ENCODE assay signal across 8 mouse cellular contexts in genomic region chr15:30740728-30741127, GRCm38 (mm10).
A peak's percentile ranks its signal among the peaks of the same experiment; 100 is the strongest.
DNase-seq lines count a peak whose midpoint lies in the region; ATAC-seq and TF ChIP-seq lines count a peak whose summit lies in the region.

No protein-coding gene starts in this region.

- H3K36me3 ChIP-seq in heart, postnatal 0 days (replicated peaks; ENCODE audit: control insufficient read depth, insufficient read depth, low read length): no peaks in the 10 kb centered on the region
- H3K36me3 ChIP-seq in forebrain, embryonic 16.5 days (ENCODE audit: control insufficient read depth, insufficient read depth): no peaks in the 10 kb centered on the region
- no peaks in the 10 kb centered on the region for H3K36me3 ChIP-seq in midbrain, embryonic 16.5 days (ENCODE audit: control insufficient read depth, insufficient read depth, low read length)

- H3K9ac ChIP-seq in heart, postnatal 0 days (replicated peaks; ENCODE audit: low read depth, low read length): no peak overlapping the region
- H3K9ac ChIP-seq in forebrain, embryonic 16.5 days (replicated peaks; ENCODE audit: low read depth, low read length): no peak overlapping the region
- no peak overlapping the region for H3K9ac ChIP-seq in midbrain, embryonic 16.5 days (ENCODE audit: low read depth, low read length)

- H3K4me3 ChIP-seq in heart, postnatal 0 days (ENCODE audit: low read depth, low read length): no peak overlapping the region
- H3K4me3 ChIP-seq in forebrain, embryonic 16.5 days (replicated peaks; ENCODE audit: low read length): no peak overlapping the region
- no peak overlapping the region for H3K4me3 ChIP-seq in midbrain, embryonic 16.5 days (ENCODE audit: low read depth, low read length)

- DNase-seq in heart, postnatal 0 days (ENCODE audit: low spot score): peak; percentile 54
- no peak for DNase-seq in heart, adult 11 months
- DNase-seq in cerebellum, adult 11 months: peak; percentile 61
- DNase-seq in kidney, adult 18-20 months: peak; percentile 40
- peak; percentile 75 to 91 for DNase-seq in left cerebral cortex, postnatal 25 days (ENCODE audit: low spot score in 2 of 2)
- DNase-seq in thymus, postnatal 10 days (ENCODE audit: low spot score in 2 of 2): peak; percentile 8 to 41

- peak; percentile 81 for TF ChIP-seq CTCF in heart, postnatal 0 days (IDR thresholded peaks at IDR 0.05; ENCODE audit: low read depth)

- H3K27me3 ChIP-seq in heart, postnatal 0 days (ENCODE audit: control insufficient read depth, insufficient read depth, low read length): no peaks in the 10 kb centered on the region
- H3K27me3 ChIP-seq in forebrain, embryonic 16.5 days (replicated peaks; ENCODE audit: control insufficient read depth, insufficient read depth, low read length): no peaks in the 10 kb centered on the region
- H3K27me3 ChIP-seq in midbrain, embryonic 16.5 days (ENCODE audit: control insufficient read depth, insufficient read depth, low read depth, low read length): no peaks in the 10 kb centered on the region

- no peak for TF ChIP-seq EP300 in heart, postnatal 0 days (IDR thresholded peaks at IDR 0.05; ENCODE audit: low read depth)

- H3K4me1 ChIP-seq in heart, postnatal 0 days (ENCODE audit: control insufficient read depth, insufficient read depth): no peaks in the 10 kb centered on the region
- peaks cover 16% of the 10 kb centered on the region for H3K4me1 ChIP-seq in forebrain, embryonic 16.5 days (replicated peaks; ENCODE audit: control insufficient read depth, insufficient read depth, low read length)
- H3K4me1 ChIP-seq in midbrain, embryonic 16.5 days (ENCODE audit: control insufficient read depth, insufficient read depth, low read length): peaks cover 10% of the 10 kb centered on the region; the same call in 1 of the 2 replicates

- WGBS in heart, postnatal 0 days: 12% methylated on average over 6 of the region's 6 CpGs
- 17% methylated on average over 6 of the region's 6 CpGs for WGBS in forebrain, embryonic 16.5 days
- WGBS in midbrain, embryonic 16.5 days: 12% methylated on average over 6 of the region's 6 CpGs

- H3K4me2 ChIP-seq in heart, postnatal 0 days (ENCODE audit: low read depth, low read length): no peak overlapping the region
- H3K4me2 ChIP-seq in forebrain, embryonic 16.5 days (ENCODE audit: low read length): peak overlapping the region; percentile 2; the same call in 1 of the 2 replicates
- no peak overlapping the region for H3K4me2 ChIP-seq in midbrain, embryonic 16.5 days (ENCODE audit: low read length)

- H3K9me3 ChIP-seq in heart, postnatal 0 days (replicated peaks; ENCODE audit: control insufficient read depth, low read length): no peaks in the 10 kb centered on the region
- no peaks in the 10 kb centered on the region for H3K9me3 ChIP-seq in forebrain, embryonic 16.5 days (ENCODE audit: control insufficient read depth, low read length)
- H3K9me3 ChIP-seq in midbrain, embryonic 16.5 days (replicated peaks; ENCODE audit: control insufficient read depth, low read length, poor library complexity, severe bottlenecking): no peaks in the 10 kb centered on the region

- no peak for ATAC-seq in heart, postnatal 0 days (ENCODE audit: insufficient read depth, low read depth)
- ATAC-seq in forebrain, embryonic 16.5 days: peak; percentile 96
- peak; percentile 87 for ATAC-seq in midbrain, embryonic 16.5 days

- intact Hi-C loops in left cerebral cortex, postnatal 25 days (cut with DNase I): loop anchor here (5.0 kb wide), 3 partner anchors 313 to 713 kb away; partner anchors contain the start of gene Ctnnd2

- H3K27ac ChIP-seq in heart, postnatal 0 days (ENCODE audit: low read depth): no peak overlapping the region
- H3K27ac ChIP-seq in forebrain, embryonic 16.5 days (ENCODE audit: low read length): peak overlapping the region; percentile 37
- H3K27ac ChIP-seq in midbrain, embryonic 16.5 days (ENCODE audit: low read length): peak overlapping the region; percentile 33
